Mouse (Mus musculus): ENCODE measurements around the gene Abl2. TPM values are rescaled to one million over a fixed set of nuclear protein-coding genes. Genes with fewer than 3 reads are reported as not detected.

Abl2 gene
- polyA plus RNA-seq (2015; fragmentation: Nextera tagmentation; extraction: Ambion mirVana), result 2.1 and 2.2 TPM in 2 replicates

GRCm38 (mm10) chr1:156558024-156558930, at the start of gene Abl2:
Gene Abl2 (plus strand): TSS chr1:156558786.

DNA sequence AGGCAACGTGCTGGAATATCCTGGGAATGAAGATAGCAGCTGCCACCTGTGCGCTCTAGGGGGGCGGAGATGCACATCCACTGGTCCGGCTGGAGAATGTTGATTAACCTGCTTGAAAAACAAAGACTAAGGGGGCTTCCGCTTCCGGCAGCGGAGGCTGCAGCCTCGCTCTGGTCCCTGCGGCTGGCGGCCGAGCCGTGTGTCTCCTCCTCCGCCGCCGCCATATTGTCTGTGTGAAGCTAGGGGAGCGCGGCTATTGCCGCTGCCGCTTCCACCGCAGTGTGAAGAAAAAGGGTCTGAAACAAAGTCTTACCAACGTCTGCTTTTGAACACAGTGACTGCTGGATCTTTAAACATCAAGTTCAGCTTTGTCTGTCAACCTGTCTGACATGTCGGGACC, 34.7 kb upstream of the Abl2 start, which contains the start of gene Gm10031:
Gm10031 (plus strand) TSS at position 171 of the 400 bp plus-strand sequence.

GRCm38 (mm10) chr1:156674195-156675000, 115.8 kb downstream of the Abl2 start, which contains the start of gene Tor3a:
Gene Tor3a (minus strand): TSS chr1:156674356.

Other genes starting within 250 kb of the Abl2 start
- 0.71 TPM in 1 of 2 replicates, not detected in the other for gene Nphs2, start 248.1 kb upstream of the Abl2 start, polyA plus RNA-seq (2015; fragmentation: Nextera tagmentation; extraction: Ambion mirVana)
- 587 and 655 TPM in 2 replicates for gene Gm2000, start 192.7 kb upstream of the Abl2 start, polyA plus RNA-seq (2015; fragmentation: Nextera tagmentation; extraction: Ambion mirVana)
- 0.08 and 0.24 TPM in 2 replicates for gene Axdnd1, start 137.6 kb upstream of the Abl2 start, polyA plus RNA-seq (2015; fragmentation: Nextera tagmentation; extraction: Ambion mirVana)
- gene Soat1, start 84.5 kb upstream of the Abl2 start, polyA plus RNA-seq (2015; fragmentation: Nextera tagmentation; extraction: Ambion mirVana), result 14.6 and 17.7 TPM in 2 replicates
- gene Gm10031, start 34.8 kb upstream of the Abl2 start, polyA plus RNA-seq (2015; fragmentation: Nextera tagmentation; extraction: Ambion mirVana), result 0.19 and 0.26 TPM in 2 replicates
- gene Tor3a, start 115.6 kb downstream of the Abl2 start, polyA plus RNA-seq (2015; fragmentation: Nextera tagmentation; extraction: Ambion mirVana), result 10.4 and 12.3 TPM in 2 replicates
- 16.7 and 19.6 TPM in 2 replicates for gene Fam20b, start 160.3 kb downstream of the Abl2 start, polyA plus RNA-seq (2015; fragmentation: Nextera tagmentation; extraction: Ambion mirVana)